Mouse (Mus musculus): ENCODE data around the gene Rgs3. TPM values are rescaled to one million over a fixed set of nuclear protein-coding genes. Genes with fewer than 3 reads are reported as not detected.

Rgs3 gene
- total and polyA plus RNA-seq, 2 experiments from 2014 or later, result 52.1 to 114 TPM

GRCm38 (mm10) chr4:62744985-62745638 lies 185.5 kb downstream of the Rgs3 start:
- TF ChIP-seq CTCF (IDR thresholded peaks at IDR 0.05; ENCODE audit: low read depth) (no peak), EP300 (IDR thresholded peaks at IDR 0.05; ENCODE audit: low read depth) (no peak)
- Histone ChIP-seq H3K4me1 (ENCODE audit: control insufficient read depth, insufficient read depth) (peaks cover 26% of the 10 kb centered on the region), H3K4me2 (ENCODE audit: low read depth, low read length) (no peak overlapping the region), H3K9ac (replicated peaks; ENCODE audit: low read depth, low read length) (no peak overlapping the region), H3K27ac (ENCODE audit: low read depth) (no peak overlapping the region), H3K36me3 (replicated peaks; ENCODE audit: control insufficient read depth, insufficient read depth, low read length) (no peaks in the 10 kb centered on the region), H3K27me3 (ENCODE audit: control insufficient read depth, insufficient read depth, low read length) (no peaks in the 10 kb centered on the region), H3K4me3 (ENCODE audit: low read depth, low read length) (no peak overlapping the region), H3K9me3 (replicated peaks; ENCODE audit: control insufficient read depth, low read length) (no peaks in the 10 kb centered on the region)
- ATAC-seq (ENCODE audit: insufficient read depth, low read depth) (no peak), DNase-seq (ENCODE audit: low spot score) (no peak)
- 83% methylated on average over 1 of the region's 1 CpGs for WGBS

Other genes with a start within 250 kb of the Rgs3 start
- 18.7 and 34.3 TPM in 2 replicates for gene Fkbp15, start 199.3 kb upstream of the Rgs3 start, total RNA-seq (2014; rRNA removed; ENCODE audit: low replicate concordance)
- gene Fkbp15, start 199.3 kb upstream of the Rgs3 start, polyA plus RNA-seq (2015; fragmentation: Nextera tagmentation; extraction: Ambion mirVana), result 11.1 and 11.8 TPM in 2 replicates
- 15.9 and 17.8 TPM in 2 replicates for gene Slc31a1, start 199.1 kb upstream of the Rgs3 start, total RNA-seq (2014; rRNA removed; ENCODE audit: low replicate concordance)
- 35.0 and 35.1 TPM in 2 replicates for gene Slc31a1, start 199.1 kb upstream of the Rgs3 start, polyA plus RNA-seq (2015; fragmentation: Nextera tagmentation; extraction: Ambion mirVana)
- 30.5 and 34.3 TPM in 2 replicates for gene Cdc26, start 151.2 kb upstream of the Rgs3 start, total RNA-seq (2014; rRNA removed; ENCODE audit: low replicate concordance)
- 72.8 and 76.9 TPM in 2 replicates for gene Cdc26, start 151.2 kb upstream of the Rgs3 start, polyA plus RNA-seq (2015; fragmentation: Nextera tagmentation; extraction: Ambion mirVana)
- gene Prpf4, start 151.1 kb upstream of the Rgs3 start, total RNA-seq (2014; rRNA removed; ENCODE audit: low replicate concordance), result 11.5 and 16.7 TPM in 2 replicates
- gene Prpf4, start 151.1 kb upstream of the Rgs3 start, polyA plus RNA-seq (2015; fragmentation: Nextera tagmentation; extraction: Ambion mirVana), result 7.4 and 8.1 TPM in 2 replicates
- not detected in 2 replicates for gene Rnf183, start 124.6 kb upstream of the Rgs3 start, total RNA-seq (2014; rRNA removed; ENCODE audit: low replicate concordance)
- not detected in 2 replicates for gene Rnf183, start 124.6 kb upstream of the Rgs3 start, polyA plus RNA-seq (2015; fragmentation: Nextera tagmentation; extraction: Ambion mirVana)
- gene Wdr31, start 89.0 kb upstream of the Rgs3 start, total RNA-seq (2014; rRNA removed; ENCODE audit: low replicate concordance), result 4.2 and 6.7 TPM in 2 replicates
- gene Wdr31, start 89.0 kb upstream of the Rgs3 start, polyA plus RNA-seq (2015; fragmentation: Nextera tagmentation; extraction: Ambion mirVana), result 1.6 and 2.3 TPM in 2 replicates
- 0.27 TPM in 1 of 2 replicates, not detected in the other for gene Bspry, start 79.8 kb upstream of the Rgs3 start, total RNA-seq (2014; rRNA removed; ENCODE audit: low replicate concordance)
- 0.15 and 0.19 TPM in 2 replicates for gene Bspry, start 79.8 kb upstream of the Rgs3 start, polyA plus RNA-seq (2015; fragmentation: Nextera tagmentation; extraction: Ambion mirVana)
- 2.0 and 17.8 TPM in 2 replicates for gene Hdhd3, start 56.4 kb upstream of the Rgs3 start, total RNA-seq (2014; rRNA removed; ENCODE audit: low replicate concordance)
- 9.2 and 9.7 TPM in 2 replicates for gene Hdhd3, start 56.4 kb upstream of the Rgs3 start, polyA plus RNA-seq (2015; fragmentation: Nextera tagmentation; extraction: Ambion mirVana)
- gene Alad, start 39.9 kb upstream of the Rgs3 start, total RNA-seq (2014; rRNA removed; ENCODE audit: low replicate concordance), result 61.1 and 82.4 TPM in 2 replicates
- 62.1 and 65.7 TPM in 2 replicates for gene Alad, start 39.9 kb upstream of the Rgs3 start, polyA plus RNA-seq (2015; fragmentation: Nextera tagmentation; extraction: Ambion mirVana)
- gene Pole3, start 34.8 kb upstream of the Rgs3 start, total RNA-seq (2014; rRNA removed; ENCODE audit: low replicate concordance), result 14.0 and 21.9 TPM in 2 replicates
- 29.1 and 31.4 TPM in 2 replicates for gene Pole3, start 34.8 kb upstream of the Rgs3 start, polyA plus RNA-seq (2015; fragmentation: Nextera tagmentation; extraction: Ambion mirVana)
- gene 4933430I17Rik, start 34.5 kb upstream of the Rgs3 start, total RNA-seq (2014; rRNA removed; ENCODE audit: low replicate concordance), result not detected in 2 replicates
- gene 4933430I17Rik, start 34.5 kb upstream of the Rgs3 start, polyA plus RNA-seq (2015; fragmentation: Nextera tagmentation; extraction: Ambion mirVana), result 0.16 and 0.25 TPM in 2 replicates

Data from heart, postnatal 0 days (tissue).